Mouse (Mus musculus): Measurements from ENCODE around the gene Pfn3.
"Not testable (repeated sequence)": the region's sequence is repeated elsewhere in the genome, so short reads cannot be mapped to it uniquely, and the experiment has no call there.

Pfn3 gene

GRCm38 (mm10) chr13:55414743-55415380 is at the start of gene Pfn3:
Pfn3 (minus strand) TSS chr13:55415232.
- DNase-seq (ENCODE audit: low spot score) = peak; percentile 73

- DNase-seq (ENCODE audit: low spot score) = peak; percentile 82
Observed at GRCm38 (mm10) chr13:55464027-55464884, 49.2 kb upstream of the Pfn3 start, which contains the start of gene Prr7. Prr7 (plus strand) TSS chr13:55464267.

GRCm38 (mm10) chr13:55463399-55464026 is 48.5 kb upstream of the Pfn3 start:
- DNase-seq (ENCODE audit: low spot score) = no peak

GRCm38 (mm10) chr13:55462965-55463364 is 47.9 kb upstream of the Pfn3 start:
- DNase-seq (ENCODE audit: low spot score) = no peak

- DNase-seq (ENCODE audit: low spot score) = no peak
Observed at GRCm38 (mm10) chr13:55451785-55452549, 36.9 kb upstream of the Pfn3 start.

- no peak for DNase-seq (ENCODE audit: low spot score)
Observed at GRCm38 (mm10) chr13:55451296-55451695, 36.3 kb upstream of the Pfn3 start.

- no peak for DNase-seq (ENCODE audit: low spot score)
Observed at GRCm38 (mm10) chr13:55450511-55450980, 35.5 kb upstream of the Pfn3 start.

- no peak for DNase-seq (ENCODE audit: low spot score)
Observed at GRCm38 (mm10) chr13:55449679-55450441, 34.8 kb upstream of the Pfn3 start.

- DNase-seq (ENCODE audit: low spot score) = no peak
Observed at GRCm38 (mm10) chr13:55449205-55449604, 34.2 kb upstream of the Pfn3 start.

- DNase-seq (ENCODE audit: low spot score) = no peak
Observed at GRCm38 (mm10) chr13:55448131-55448530, 33.1 kb upstream of the Pfn3 start.

GRCm38 (mm10) chr13:55447543-55447943 is 32.5 kb upstream of the Pfn3 start:
- DNase-seq (ENCODE audit: low spot score) = no peak

- DNase-seq (ENCODE audit: low spot score) = no peak
Observed at GRCm38 (mm10) chr13:55446483-55447105, 31.6 kb upstream of the Pfn3 start.

- DNase-seq (ENCODE audit: low spot score) = peak; percentile 49
Observed at GRCm38 (mm10) chr13:55445361-55446091, 30.5 kb upstream of the Pfn3 start.

GRCm38 (mm10) chr13:55444937-55445315 is 29.9 kb upstream of the Pfn3 start, which contains the start of gene Grk6:
Grk6 (plus strand) TSS chr13:55445072.
- peak; percentile 99 for DNase-seq (ENCODE audit: low spot score)

- peak; percentile 81 for DNase-seq (ENCODE audit: low spot score)
Observed at GRCm38 (mm10) chr13:55444286-55444936, 29.4 kb upstream of the Pfn3 start.

- DNase-seq (ENCODE audit: low spot score) = no peak
Observed at GRCm38 (mm10) chr13:55443799-55444285, 28.8 kb upstream of the Pfn3 start.

- not testable (repeated sequence) for DNase-seq (ENCODE audit: low spot score)
Observed at GRCm38 (mm10) chr13:55437111-55437629, 22.1 kb upstream of the Pfn3 start.

GRCm38 (mm10) chr13:55431889-55432685 is 17.1 kb upstream of the Pfn3 start:
- no peak for DNase-seq (ENCODE audit: low spot score)

Measured in embryo, embryonic 10 days (tissue).